Comparison of ENCODE assay signal across 11 mouse cellular contexts in genomic region chr11:7160637-7161101, GRCm38 (mm10). TPM values are rescaled to one million over a fixed set of nuclear protein-coding genes. Genes with fewer than 3 reads are reported as not detected.
DNase-seq lines count a peak whose midpoint lies in the region; ATAC-seq and TF ChIP-seq lines count a peak whose summit lies in the region.
"Had no signal": no experiment of that assay in that cellular context is flagged by ENCODE, and none has a peak within 500 bp of the region (broad histone marks: within the 10 kb centered on the region; RNA-seq: fewer than 3 reads in every experiment).

No protein-coding gene starts in this region.

- no peak for TF ChIP-seq CTCF in layer of hippocampus, adult 2 months (conservative IDR thresholded peaks at IDR 0.05)

- peaks cover 10% of the 10 kb centered on the region; the same call in 1 of the 2 replicates for H3K4me1 ChIP-seq in forebrain, embryonic 13.5 days
- H3K4me1 ChIP-seq in liver, embryonic 11.5 days (replicated peaks; ENCODE audit: control insufficient read depth, insufficient read depth, low read length) = peaks cover 4% of the 10 kb centered on the region; the same call in 1 of the 2 replicates

- peak; percentile 52; the same call in 1 of the 2 replicates for ATAC-seq in forebrain, embryonic 13.5 days
- peak; percentile 61 for ATAC-seq in liver, embryonic 11.5 days (replicated peaks; ENCODE audit: low FRiP score)
- ATAC-seq in erythroid progenitor cell, adult 5-6 weeks (replicated peaks; ENCODE audit: low FRiP score, poor library complexity, severe bottlenecking) = no peak
- ATAC-seq in granulocyte monocyte progenitor cell, adult 5-6 weeks (replicated peaks; ENCODE audit: poor library complexity, severe bottlenecking) = no peak
- ATAC-seq: Patski had no signal

- 38% methylated on average over 4 of the region's 4 CpGs for WGBS in forebrain, embryonic 13.5 days
- WGBS in liver, embryonic 11.5 days = 42% methylated on average over 4 of the region's 4 CpGs

- H3K36me3 ChIP-seq in forebrain, embryonic 13.5 days (ENCODE audit: poor library complexity, severe bottlenecking) = no peaks in the 10 kb centered on the region
- H3K36me3 ChIP-seq in liver, embryonic 11.5 days (ENCODE audit: control insufficient read depth, insufficient read depth, low read length) = no peaks in the 10 kb centered on the region

- H3K27ac ChIP-seq in layer of hippocampus, adult 2 months = peak overlapping the region; percentile 33; the same call in 1 of the 2 replicates
- H3K27ac ChIP-seq in forebrain, embryonic 13.5 days = no peak overlapping the region
- H3K27ac ChIP-seq in liver, embryonic 11.5 days (ENCODE audit: low read depth, low read length) = no peak overlapping the region; the same call in 1 of the 2 replicates

- no peaks in the 10 kb centered on the region for H3K27me3 ChIP-seq in forebrain, embryonic 13.5 days
- no peaks in the 10 kb centered on the region for H3K27me3 ChIP-seq in liver, embryonic 11.5 days (replicated peaks; ENCODE audit: control insufficient read depth, insufficient read depth, low read length)
- H3K27me3 ChIP-seq: Patski had no signal

- no peaks in the 10 kb centered on the region for H3K9me3 ChIP-seq in forebrain, embryonic 13.5 days (replicated peaks)
- no peaks in the 10 kb centered on the region for H3K9me3 ChIP-seq in liver, embryonic 11.5 days (ENCODE audit: control insufficient read depth, low read length)

- no peak overlapping the region for H3K9ac ChIP-seq in forebrain, embryonic 13.5 days
- H3K9ac ChIP-seq in liver, embryonic 11.5 days (ENCODE audit: low read depth, low read length) = no peak overlapping the region

- no peak for DNase-seq in layer of hippocampus, adult 2 months (ENCODE audit: low spot score in 2 of 2)
- no peak for DNase-seq in layer of hippocampus, adult 9-10 months (ENCODE audit: low spot score)
- no peak for DNase-seq in liver, embryonic 11.5 days (ENCODE audit: low spot score)
- DNase-seq in thymus, postnatal 0 days (ENCODE audit: low spot score) = peak; percentile 78
- DNase-seq in left cerebral cortex, adult 9 months (ENCODE audit: low spot score in 2 of 2) = no peak

- H3K4me3 ChIP-seq in layer of hippocampus, adult 2 months = no peak overlapping the region
- no peak overlapping the region for H3K4me3 ChIP-seq in forebrain, embryonic 13.5 days
- H3K4me3 ChIP-seq in liver, embryonic 11.5 days (ENCODE audit: low read depth, low read length) = no peak overlapping the region

- no peak overlapping the region for H3K4me2 ChIP-seq in forebrain, embryonic 13.5 days
- H3K4me2 ChIP-seq in liver, embryonic 11.5 days = no peak overlapping the region

RNA-seq across cellular contexts. Expression of gene Gm11985, which starts 27.7 kb away (rescaled TPM):
- total RNA-seq in layer of hippocampus, adult 2 months (2021) = not detected
- not detected in 2 replicates for polyA plus RNA-seq in forebrain, embryonic 13.5 days (2015; fragmentation: Nextera tagmentation; extraction: Ambion mirVana)
- polyA plus RNA-seq in liver, embryonic 11.5 days (2014; fragmentation: Nextera tagmentation; extraction: Ambion mirVana) = not detected in 2 replicates
- not detected in 2 replicates for polyA plus RNA-seq in thymus, postnatal 0 days (2015; fragmentation: Nextera tagmentation; extraction: Ambion mirVana)
- total RNA-seq in erythroid progenitor cell, adult 5-6 weeks (2015; ENCODE audit: low replicate concordance) = not detected in 2 replicates
- not detected in 2 replicates for total RNA-seq in erythroid progenitor cell, adult 5-6 weeks (2017; ENCODE audit: low replicate concordance)
- not detected in 2 replicates for total RNA-seq in granulocyte monocyte progenitor cell, adult 5-6 weeks (2014; fragmentation: Nextera tagmentation)
- not detected in 2 replicates for total RNA-seq in granulocyte monocyte progenitor cell, adult 5-6 weeks (2017)
- polyA plus RNA-seq: limb, embryonic 11.5 days; Patski; spleen, adult 2 months had no signal

RNA-seq across cellular contexts. Expression of gene Igfbp1, which starts 36.9 kb away (rescaled TPM):
- under 1 TPM in 1 of 2 experiments, not detected in 1; 0.23 TPM for total RNA-seq in layer of hippocampus, adult 2 months (2021)
- polyA plus RNA-seq in forebrain, embryonic 13.5 days (2015; fragmentation: Nextera tagmentation; extraction: Ambion mirVana) = 0.18 and 0.30 TPM in 2 replicates
- 48.2 and 49.9 TPM in 2 replicates for polyA plus RNA-seq in liver, embryonic 11.5 days (2014; fragmentation: Nextera tagmentation; extraction: Ambion mirVana)
- 0.17 and 0.40 TPM in 2 replicates for polyA plus RNA-seq in thymus, postnatal 0 days (2015; fragmentation: Nextera tagmentation; extraction: Ambion mirVana)
- total RNA-seq in erythroid progenitor cell, adult 5-6 weeks (2015; ENCODE audit: low replicate concordance) = not detected in 2 replicates
- total RNA-seq in erythroid progenitor cell, adult 5-6 weeks (2017; ENCODE audit: low replicate concordance) = not detected in 2 replicates
- total RNA-seq in granulocyte monocyte progenitor cell, adult 5-6 weeks (2014; fragmentation: Nextera tagmentation) = not detected in 2 replicates
- not detected in 2 replicates for total RNA-seq in granulocyte monocyte progenitor cell, adult 5-6 weeks (2017)
- polyA plus RNA-seq: spleen, adult 2 months had no signal

RNA-seq across cellular contexts. Expression of gene Igfbp3, which starts 53.1 kb away (rescaled TPM):
- 10 to 100 TPM; 10.2 to 11.1 TPM for total RNA-seq in layer of hippocampus, adult 2 months (2021)
- 9.6 and 11.6 TPM in 2 replicates for polyA plus RNA-seq in forebrain, embryonic 13.5 days (2015; fragmentation: Nextera tagmentation; extraction: Ambion mirVana)
- 42.1 and 45.2 TPM in 2 replicates for polyA plus RNA-seq in liver, embryonic 11.5 days (2014; fragmentation: Nextera tagmentation; extraction: Ambion mirVana)
- 28.2 and 30.6 TPM in 2 replicates for polyA plus RNA-seq in thymus, postnatal 0 days (2015; fragmentation: Nextera tagmentation; extraction: Ambion mirVana)
- 1.1 TPM in 1 of 2 replicates, not detected in the other for total RNA-seq in erythroid progenitor cell, adult 5-6 weeks (2015; ENCODE audit: low replicate concordance)
- not detected in 2 replicates for total RNA-seq in erythroid progenitor cell, adult 5-6 weeks (2017; ENCODE audit: low replicate concordance)
- total RNA-seq in granulocyte monocyte progenitor cell, adult 5-6 weeks (2014; fragmentation: Nextera tagmentation) = not detected in 2 replicates
- total RNA-seq in granulocyte monocyte progenitor cell, adult 5-6 weeks (2017) = not detected in 2 replicates

Comparison
In these comparisons a context has a peak if more than half of its experiments do, and no peak if none do; other contexts are left out.
1. ATAC-seq: peak in forebrain, embryonic 13.5 days (single experiment) and liver, embryonic 11.5 days (single experiment); none in erythroid progenitor cell, adult 5-6 weeks (single experiment) and granulocyte monocyte progenitor cell, adult 5-6 weeks (single experiment).
2. RNA of gene Igfbp3, which starts 53.1 kb away (total RNA-seq): 10.2 to 11.1 TPM in layer of hippocampus, adult 2 months; 1.1 TPM in erythroid progenitor cell, adult 5-6 weeks and not detected in granulocyte monocyte progenitor cell, adult 5-6 weeks; every median in the first group is over 4 times any median in the second.